Mouse (Mus musculus): ENCODE data around the gene Nup93. TPM values are rescaled to one million over a fixed set of nuclear protein-coding genes. Genes with fewer than 3 reads are reported as not detected.

Gene Nup93
- polyA plus RNA-seq (2015; fragmentation: Nextera tagmentation; extraction: Ambion mirVana): 29.5 and 36.8 TPM in 2 replicates

GRCm38 (mm10) chr8:94214252-94215173, at the start of gene Nup93:
Gene Nup93, plus strand, starts transcription at chr8:94214564.

GRCm38 (mm10) chr8:94172075-94172808, 42.1 kb upstream of the Nup93 start, which contains the start of gene Mt2:
Gene Mt2, plus strand, starts transcription at chr8:94172664.

GRCm38 (mm10) chr8:94178857-94179712, 35.3 kb upstream of the Nup93 start, which contains the start of gene Mt1:
Gene Mt1, plus strand, starts transcription at chr8:94179082.

DNA sequence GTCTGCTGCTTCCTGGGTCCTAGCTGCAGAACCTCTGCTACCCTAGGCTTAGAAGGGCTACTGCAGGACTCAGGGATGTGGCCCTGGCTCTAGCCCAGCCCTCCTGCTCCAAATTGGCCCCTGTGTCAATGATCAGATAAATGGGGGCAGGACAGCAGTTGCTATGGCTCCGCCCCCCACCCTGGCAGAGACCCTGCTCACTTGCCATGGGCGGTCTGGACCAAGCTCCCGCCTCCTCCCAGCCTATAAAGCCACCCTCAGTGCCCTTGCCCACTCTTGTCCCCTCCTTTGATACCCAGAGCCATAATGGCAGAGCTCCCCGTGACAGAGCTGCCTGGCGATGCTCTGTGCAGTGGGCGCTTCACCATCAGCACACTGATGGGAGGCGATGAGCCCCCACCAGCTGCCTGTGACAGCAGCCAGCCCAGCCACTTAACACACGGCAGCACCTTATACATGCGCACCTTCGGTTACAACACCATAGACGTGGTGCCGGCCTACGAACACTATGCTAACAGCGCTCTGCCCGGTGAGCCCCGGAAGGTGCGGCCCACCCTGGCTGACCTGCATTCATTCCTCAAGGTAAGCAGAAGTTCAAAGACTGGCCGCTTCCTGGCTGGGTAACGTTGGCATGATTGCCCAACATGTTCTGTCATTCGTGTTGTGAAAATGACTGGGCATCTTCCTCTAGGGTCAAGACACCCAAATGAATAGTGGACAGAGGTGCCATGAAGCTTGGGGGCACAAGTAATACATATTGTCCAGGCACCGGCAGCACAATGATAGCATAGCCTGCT, 114.8 kb downstream of the Nup93 start, which contains the start of gene Slc12a3:
Gene Slc12a3 (plus strand): TSS at position 270 of the 797 bp plus-strand sequence.

MicroRNA genes within 50 kb of the gene (microRNA counts, 519-probe panel; counts per million panel counts)
- 2,929 counts per million, percentile 43 among the panel's probes with 10 or more counts for microRNA mmu-miR-138

Small RNAs within 50 kb of the gene (microRNA-seq; reads per million reads assigned to microRNA genes)
- 49.5 reads per million, percentile 39 among the genes with 10 or more reads in this experiment for gene Mir138-2

Other genes with a start within 250 kb of the Nup93 start
- gene Amfr, start 201.7 kb upstream of the Nup93 start, polyA plus RNA-seq (2015; fragmentation: Nextera tagmentation; extraction: Ambion mirVana): 53.8 and 58.1 TPM in 2 replicates
- 56.3 and 70.6 TPM in 2 replicates for gene Nudt21, start 177.5 kb upstream of the Nup93 start, polyA plus RNA-seq (2015; fragmentation: Nextera tagmentation; extraction: Ambion mirVana)
- 8.1 and 9.1 TPM in 2 replicates for gene Ogfod1, start 177.4 kb upstream of the Nup93 start, polyA plus RNA-seq (2015; fragmentation: Nextera tagmentation; extraction: Ambion mirVana)
- gene Bbs2, start 115.6 kb upstream of the Nup93 start, polyA plus RNA-seq (2015; fragmentation: Nextera tagmentation; extraction: Ambion mirVana): 7.5 and 7.6 TPM in 2 replicates
- not detected in 2 replicates for gene Mt4, start 77.4 kb upstream of the Nup93 start, polyA plus RNA-seq (2015; fragmentation: Nextera tagmentation; extraction: Ambion mirVana)
- gene Mt3, start 62.0 kb upstream of the Nup93 start, polyA plus RNA-seq (2015; fragmentation: Nextera tagmentation; extraction: Ambion mirVana): 0.52 and 0.77 TPM in 2 replicates
- gene Mt2, start 41.9 kb upstream of the Nup93 start, polyA plus RNA-seq (2015; fragmentation: Nextera tagmentation; extraction: Ambion mirVana): 34.8 and 41.7 TPM in 2 replicates
- 198 and 237 TPM in 2 replicates for gene Mt1, start 35.5 kb upstream of the Nup93 start, polyA plus RNA-seq (2015; fragmentation: Nextera tagmentation; extraction: Ambion mirVana)
- gene Slc12a3, start 114.6 kb downstream of the Nup93 start, polyA plus RNA-seq (2015; fragmentation: Nextera tagmentation; extraction: Ambion mirVana): 0.05 TPM in 1 of 2 replicates, not detected in the other
- 159 and 160 TPM in 2 replicates for gene Herpud1, start 171.9 kb downstream of the Nup93 start, polyA plus RNA-seq (2015; fragmentation: Nextera tagmentation; extraction: Ambion mirVana)
- gene Nlrc5, start 219.8 kb downstream of the Nup93 start, polyA plus RNA-seq (2015; fragmentation: Nextera tagmentation; extraction: Ambion mirVana): 0.79 and 1.3 TPM in 2 replicates

Measured in urinary bladder, postnatal 0 days (tissue).